Mouse (Mus musculus) E14TG2a.4 (cell line): ENCODE results near the gene Tcerg1l.

Experiments
- H3K27me3 ChIP-seq: 2 replicates; pipeline ENCODE4 v1.6.1; 2014; ENCODE audit warnings: low read length, control low read depth; ENCODE audit not compliant: insufficient read depth
- H3K36me3 ChIP-seq: 2 replicates; pipeline ENCODE4 v1.6.1; 2014; ENCODE audit warnings: low read length, control low read depth; ENCODE audit not compliant: insufficient read depth
- H3K4me1 ChIP-seq: replicated peaks from 2 replicates; pipeline ENCODE4 v1.6.1; 2014; ENCODE audit warnings: low read depth, low read length, control low read depth
- H3K4me3 ChIP-seq: replicated peaks from 2 replicates; pipeline ENCODE4 v1.5.1; 2014; ENCODE audit warnings: mild to moderate bottlenecking, low read length
- H3K9me3 ChIP-seq: 2 replicates; pipeline ENCODE4 v1.6.1; 2014; ENCODE audit warnings: low read length, control low read depth
- CTCF ChIP-seq: conservative IDR thresholded peaks from 2 replicates; pipeline ENCODE4 v1.5.1; 2014; ENCODE audit warnings: low read length
- NANOG ChIP-seq: IDR thresholded peaks from 2 replicates; pipeline ENCODE4 v1.6.1; 2014; ENCODE audit warnings: borderline replicate concordance, low read length, mixed read lengths
- POU5F1 ChIP-seq: IDR thresholded peaks from 2 replicates; pipeline ENCODE4 v1.6.1; 2014; ENCODE audit warnings: low read length, borderline replicate concordance

Gene Tcerg1l

GRCm38 (mm10) chr7:138224252-138224651, 173.3 kb downstream of the Tcerg1l start:
- no peaks in the 10 kb centered on the region for H3K27me3 ChIP-seq
- no peak for TF ChIP-seq CTCF
- no peak for TF ChIP-seq NANOG
- TF ChIP-seq POU5F1 = no peak
- no peaks in the 10 kb centered on the region for H3K9me3 ChIP-seq
- H3K4me3 ChIP-seq = no peak overlapping the region
- no peaks in the 10 kb centered on the region for H3K36me3 ChIP-seq
- no peaks in the 10 kb centered on the region for H3K4me1 ChIP-seq

GRCm38 (mm10) chr7:138222951-138223350, 174.6 kb downstream of the Tcerg1l start:
- no peaks in the 10 kb centered on the region for H3K4me1 ChIP-seq
- TF ChIP-seq POU5F1 (no peak), CTCF (no peak), NANOG (no peak)
- no peaks in the 10 kb centered on the region for H3K36me3 ChIP-seq
- H3K27me3 ChIP-seq = no peaks in the 10 kb centered on the region
- no peak overlapping the region for H3K4me3 ChIP-seq
- no peaks in the 10 kb centered on the region for H3K9me3 ChIP-seq

GRCm38 (mm10) chr7:138217556-138218098, 179.9 kb downstream of the Tcerg1l start:
- TF ChIP-seq NANOG (no peak), POU5F1 (no peak)
- Histone ChIP-seq H3K27me3 (no peaks in the 10 kb centered on the region), H3K36me3 (no peaks in the 10 kb centered on the region), H3K9me3 (no peaks in the 10 kb centered on the region), H3K4me3 (no peak overlapping the region), H3K4me1 (no peaks in the 10 kb centered on the region)

- no peaks in the 10 kb centered on the region for H3K27me3 ChIP-seq
- TF ChIP-seq CTCF (no peak), POU5F1 (no peak), NANOG (no peak)
- H3K4me1 ChIP-seq = no peaks in the 10 kb centered on the region
Observed at GRCm38 (mm10) chr7:138215177-138215830, 182.2 kb downstream of the Tcerg1l start.

GRCm38 (mm10) chr7:138214710-138215109, 182.8 kb downstream of the Tcerg1l start:
- no peak for TF ChIP-seq POU5F1
- no peak for TF ChIP-seq CTCF
- TF ChIP-seq NANOG = no peak
- Histone ChIP-seq H3K4me3 (no peak overlapping the region), H3K36me3 (no peaks in the 10 kb centered on the region)

More at GRCm38 (mm10) chr7:138215177-138215830, 182.2 kb downstream of the Tcerg1l start:
- Histone ChIP-seq H3K36me3 (no peaks in the 10 kb centered on the region), H3K9me3 (no peaks in the 10 kb centered on the region), H3K4me3 (no peak overlapping the region)

GRCm38 (mm10) chr7:138209769-138210168, 187.8 kb downstream of the Tcerg1l start:
- Histone ChIP-seq H3K9me3 (no peaks in the 10 kb centered on the region), H3K27me3 (no peaks in the 10 kb centered on the region), H3K4me3 (no peak overlapping the region), H3K36me3 (no peaks in the 10 kb centered on the region), H3K4me1 (no peaks in the 10 kb centered on the region)
- TF ChIP-seq POU5F1 (no peak), CTCF (no peak), NANOG (no peak)

More at GRCm38 (mm10) chr7:138214710-138215109, 182.8 kb downstream of the Tcerg1l start:
- Histone ChIP-seq H3K27me3 (no peaks in the 10 kb centered on the region), H3K4me1 (no peaks in the 10 kb centered on the region), H3K9me3 (no peaks in the 10 kb centered on the region)

- H3K9me3 ChIP-seq = no peaks in the 10 kb centered on the region
- H3K36me3 ChIP-seq = no peaks in the 10 kb centered on the region
- no peak overlapping the region for H3K4me3 ChIP-seq
- TF ChIP-seq CTCF = no peak
- no peak for TF ChIP-seq NANOG
- TF ChIP-seq POU5F1 = no peak
- H3K27me3 ChIP-seq = no peaks in the 10 kb centered on the region; the same call in 1 of the 2 replicates
- no peaks in the 10 kb centered on the region for H3K4me1 ChIP-seq
Observed at GRCm38 (mm10) chr7:138205124-138205523, 192.4 kb downstream of the Tcerg1l start.

GRCm38 (mm10) chr7:138202162-138202832, 195.2 kb downstream of the Tcerg1l start:
- no peak overlapping the region for H3K4me3 ChIP-seq
- TF ChIP-seq CTCF (no peak), POU5F1 (no peak), NANOG (no peak)
- H3K27me3 ChIP-seq = no peaks in the 10 kb centered on the region; the same call in 1 of the 2 replicates
- no peaks in the 10 kb centered on the region for H3K36me3 ChIP-seq
- no peaks in the 10 kb centered on the region for H3K9me3 ChIP-seq
- no peaks in the 10 kb centered on the region for H3K4me1 ChIP-seq
